Mouse (Mus musculus) duodenum, adult 2 months (tissue): ENCODE data around the gene Eif2b3. TPM values are rescaled to one million over a fixed set of nuclear protein-coding genes. Genes with fewer than 3 reads are reported as not detected.

Experiments
- polyA plus RNA-seq: library from polyadenylated mRNA; depleted of rRNA; stranded (reverse); fragments of >200 nt; gene quantifications from 2 replicates; pipeline ENCODE4 v1.2.3, GENCODE M21; 2012; ENCODE audit warnings: low replicate concordance; rRNA removed

The Eif2b3 gene
- polyA plus RNA-seq, result 0.50 and 0.83 TPM in 2 replicates

GRCm38 (mm10) chr4:117019206-117020134 lies at the start of gene Eif2b3:
Gene Eif2b3, plus strand, starts transcription at chr4:117019402.

GRCm38 (mm10) chr4:116993672-116994621 lies 25.3 kb upstream of the Eif2b3 start, which contains the start of gene Urod:
Gene Urod, minus strand, starts transcription at chr4:116994413.

GRCm38 (mm10) chr4:116995131-116995797 lies 23.9 kb upstream of the Eif2b3 start, which contains the start of gene Hectd3:
Gene Hectd3, plus strand, starts transcription at chr4:116995317.

GRCm38 (mm10) chr4:117095551-117096452 lies 76.6 kb downstream of the Eif2b3 start, which contains the start of gene Ptch2:
Gene Ptch2, plus strand, starts transcription at chr4:117096075.

GRCm38 (mm10) chr4:117125348-117125909 lies 106.2 kb downstream of the Eif2b3 start, which contains the start of gene Btbd19:
Gene Btbd19, minus strand, starts transcription at chr4:117125725.

GRCm38 (mm10) chr4:117126675-117127290 lies 107.6 kb downstream of the Eif2b3 start, which contains the start of gene Tctex1d4:
Gene Tctex1d4, plus strand, starts transcription at chr4:117126794.

GRCm38 (mm10) chr4:117133817-117134600 lies 114.8 kb downstream of the Eif2b3 start, which contains the start of gene Plk3:
Gene Plk3, minus strand, starts transcription at chr4:117133963.

Other genes with a start within 250 kb of the Eif2b3 start
- 8.2 and 9.2 TPM in 2 replicates for gene Toe1, start 211.8 kb upstream of the Eif2b3 start, polyA plus RNA-seq
- gene Mutyh, start 211.7 kb upstream of the Eif2b3 start, polyA plus RNA-seq, result 3.7 and 4.4 TPM in 2 replicates
- 7.3 and 8.6 TPM in 2 replicates for gene Hpdl, start 197.7 kb upstream of the Eif2b3 start, polyA plus RNA-seq
- gene Zswim5, start 142.0 kb upstream of the Eif2b3 start, polyA plus RNA-seq, result 6.3 and 9.9 TPM in 2 replicates
- gene Urod, start 25.0 kb upstream of the Eif2b3 start, polyA plus RNA-seq, result 24.4 and 29.2 TPM in 2 replicates
- 232 and 236 TPM in 2 replicates for gene Hectd3, start 24.1 kb upstream of the Eif2b3 start, polyA plus RNA-seq
- gene Ptch2, start 76.7 kb downstream of the Eif2b3 start, polyA plus RNA-seq, result 3.8 and 4.3 TPM in 2 replicates
- 3.5 and 4.0 TPM in 2 replicates for gene Btbd19, start 106.3 kb downstream of the Eif2b3 start, polyA plus RNA-seq
- 0.62 and 0.82 TPM in 2 replicates for gene Tctex1d4, start 107.4 kb downstream of the Eif2b3 start, polyA plus RNA-seq
- gene Plk3, start 114.6 kb downstream of the Eif2b3 start, polyA plus RNA-seq, result 20.8 and 33.5 TPM in 2 replicates
- gene Rps8, start 136.8 kb downstream of the Eif2b3 start, polyA plus RNA-seq, result 133 and 199 TPM in 2 replicates
- gene Kif2c, start 163.2 kb downstream of the Eif2b3 start, polyA plus RNA-seq, result 1.1 and 2.2 TPM in 2 replicates
- gene Tmem53, start 232.5 kb downstream of the Eif2b3 start, polyA plus RNA-seq, result 22.6 and 33.8 TPM in 2 replicates
- 0.06 TPM in 1 of 2 replicates, not detected in the other for gene Armh1, start 232.7 kb downstream of the Eif2b3 start, polyA plus RNA-seq